Mouse (Mus musculus) cerebellum, adult 11-12 months (tissue): ENCODE results near the gene Tomm40l.
"Not testable (repeated sequence)": the region's sequence is repeated elsewhere in the genome, so short reads cannot be mapped to it uniquely, and the experiment has no call there.

Experiments used
- DNase-seq: peaks from one replicate; pipeline ENCODE4 v3.0.0; 2022

Gene Tomm40l

DNA sequence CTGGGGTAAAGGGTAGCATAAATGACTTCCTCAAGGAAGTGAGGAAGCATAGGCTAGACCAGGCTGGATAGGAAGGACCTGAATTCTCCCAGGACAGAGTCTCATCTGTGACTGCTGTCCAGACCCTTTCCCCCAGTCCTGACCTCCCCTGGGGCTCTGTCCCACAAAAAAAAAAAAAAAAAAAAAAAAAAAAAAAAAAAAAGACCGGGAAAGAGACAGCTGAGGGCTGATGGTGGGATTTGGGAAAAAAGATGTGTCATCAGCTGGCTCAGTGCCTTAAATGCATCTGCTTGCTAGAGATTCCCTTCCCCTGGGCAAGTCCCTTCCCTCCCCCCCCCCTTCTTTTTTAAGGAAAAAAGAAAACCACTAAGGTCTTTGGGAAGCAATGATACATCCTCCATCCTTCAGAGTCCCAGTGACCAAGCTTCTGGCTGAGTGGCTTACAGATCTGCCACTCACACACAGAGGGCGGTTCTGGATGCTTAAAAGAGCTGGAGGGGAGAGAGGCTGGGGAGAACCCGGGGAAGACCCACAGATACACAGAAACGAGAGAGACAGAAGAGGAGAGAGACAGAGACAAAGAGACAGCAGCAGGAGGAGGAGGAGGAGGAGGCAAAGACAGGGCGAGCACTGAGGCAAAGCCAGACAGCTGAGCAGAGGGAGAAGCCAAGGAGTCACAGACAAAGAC, 27.7 kb upstream of the Tomm40l start, which contains the start of gene Adamts4:
Gene Adamts4 (plus strand): TSS at position 509 of the 688 bp plus-strand sequence.
- DNase-seq = no peak

GRCm38 (mm10) chr1:171248386-171249226, 26.3 kb upstream of the Tomm40l start:
- DNase-seq = no peak

GRCm38 (mm10) chr1:171247916-171248315, 25.6 kb upstream of the Tomm40l start:
- DNase-seq = no peak

GRCm38 (mm10) chr1:171247453-171247841, 25.1 kb upstream of the Tomm40l start:
- peak; percentile 56 for DNase-seq

GRCm38 (mm10) chr1:171246709-171247452, 24.6 kb upstream of the Tomm40l start:
- DNase-seq = peak; percentile 98

- DNase-seq = no peak
These were observed 23.0 kb upstream of the Tomm40l start for GRCm38 (mm10) chr1:171245353-171245752.

- not testable (repeated sequence) for DNase-seq
These were observed 19.6 kb upstream of the Tomm40l start for GRCm38 (mm10) chr1:171241952-171242351.

- DNase-seq = no peak
These were observed 18.6 kb upstream of the Tomm40l start for GRCm38 (mm10) chr1:171240911-171241310.

DNA sequence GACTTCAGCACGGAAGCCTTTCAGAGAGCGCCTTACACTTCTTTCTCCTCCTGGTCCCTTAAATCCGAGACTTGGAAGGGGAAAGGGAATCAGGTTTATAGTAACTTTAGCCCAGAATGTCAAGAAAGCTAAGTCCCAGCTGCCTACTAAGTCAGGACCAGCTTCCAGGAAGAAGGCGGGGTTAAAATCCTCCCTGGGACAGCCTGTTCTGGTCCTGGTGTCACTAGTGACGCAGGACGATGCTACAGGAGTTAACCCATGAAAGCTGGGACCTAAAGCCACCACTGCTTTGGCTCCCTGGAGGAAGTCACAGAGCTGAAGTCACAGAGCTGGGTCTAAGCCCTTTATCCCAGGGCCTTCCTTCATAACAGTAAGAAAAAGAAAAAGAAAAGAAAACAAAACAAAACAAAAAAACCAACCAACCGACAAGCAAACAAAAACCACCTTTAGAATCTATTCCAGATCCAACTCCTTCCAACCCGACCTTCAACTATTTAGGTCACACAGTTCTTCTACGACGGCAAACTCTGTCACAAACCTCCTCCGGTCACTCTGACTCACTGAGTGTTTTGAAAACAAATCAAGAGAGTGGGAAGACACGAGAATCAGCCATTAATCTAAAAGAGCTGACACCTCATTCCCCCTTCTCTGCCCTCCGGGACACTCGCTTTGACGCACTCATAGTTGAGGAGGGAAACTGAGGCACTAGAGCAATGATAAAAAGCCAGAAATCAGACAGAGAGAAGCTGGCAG, 17.9 kb upstream of the Tomm40l start:
- no peak for DNase-seq

DNA sequence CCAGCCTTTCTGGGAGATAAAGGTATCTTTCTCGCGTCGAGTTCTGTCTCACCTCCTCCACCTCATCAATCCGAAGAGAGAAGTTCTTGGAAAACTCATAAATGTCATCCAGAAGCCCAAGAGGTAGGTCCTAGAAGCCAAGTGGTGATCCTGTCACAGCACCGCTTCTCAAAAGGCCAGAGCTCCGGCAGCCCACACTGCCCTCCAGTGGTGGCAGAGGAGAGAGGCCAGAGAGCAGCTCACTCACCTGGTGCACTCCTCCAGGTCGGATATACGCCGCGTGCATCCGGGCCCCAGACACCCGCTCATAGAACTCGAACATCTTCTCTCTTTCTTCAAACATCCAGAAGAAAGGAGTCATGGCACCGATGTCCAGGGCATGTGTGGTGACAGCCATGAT, 16.1 kb upstream of the Tomm40l start:
- DNase-seq = no peak

DNA sequence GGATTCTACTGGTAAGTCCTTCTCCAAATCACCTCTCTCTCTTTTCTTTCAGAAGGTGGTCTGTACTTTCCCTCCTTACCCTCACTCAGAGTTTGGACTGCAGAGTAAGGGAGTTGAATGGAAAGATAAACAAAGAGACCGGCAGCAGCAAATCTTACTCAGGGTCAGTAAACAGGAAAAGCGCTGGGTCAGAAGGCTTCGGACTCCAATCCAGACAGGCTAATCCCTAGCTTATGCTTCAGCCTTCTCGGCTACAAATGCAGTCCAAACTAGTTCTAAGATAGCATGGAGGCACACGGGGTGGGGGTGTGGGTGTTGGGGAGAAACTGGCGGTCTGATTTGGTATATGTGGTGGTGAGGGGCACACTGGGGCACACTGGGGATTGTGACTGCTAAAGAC, 15.1 kb upstream of the Tomm40l start:
- DNase-seq = no peak

DNA sequence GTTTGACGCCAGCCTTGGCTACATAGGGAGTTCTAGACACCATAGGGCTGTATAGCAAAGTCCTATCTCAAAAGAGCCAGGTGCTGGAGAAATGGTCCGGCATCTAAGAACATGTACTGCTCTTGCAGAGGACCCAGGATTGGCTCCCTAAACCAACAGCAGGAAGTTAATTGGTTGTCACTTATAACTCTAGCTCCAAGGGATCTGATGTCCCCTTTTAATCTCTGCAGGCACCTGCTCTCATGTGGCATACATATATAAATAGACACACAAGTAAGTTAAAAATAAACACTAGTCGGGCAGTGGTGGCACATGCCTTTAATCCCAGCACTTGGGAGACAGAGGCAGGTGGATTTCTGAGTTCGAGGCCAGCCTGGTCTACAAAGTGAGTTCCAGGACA, 13.5 kb upstream of the Tomm40l start:
- DNase-seq = no peak

GRCm38 (mm10) chr1:171234538-171234937, 12.2 kb upstream of the Tomm40l start:
- no peak for DNase-seq

DNA sequence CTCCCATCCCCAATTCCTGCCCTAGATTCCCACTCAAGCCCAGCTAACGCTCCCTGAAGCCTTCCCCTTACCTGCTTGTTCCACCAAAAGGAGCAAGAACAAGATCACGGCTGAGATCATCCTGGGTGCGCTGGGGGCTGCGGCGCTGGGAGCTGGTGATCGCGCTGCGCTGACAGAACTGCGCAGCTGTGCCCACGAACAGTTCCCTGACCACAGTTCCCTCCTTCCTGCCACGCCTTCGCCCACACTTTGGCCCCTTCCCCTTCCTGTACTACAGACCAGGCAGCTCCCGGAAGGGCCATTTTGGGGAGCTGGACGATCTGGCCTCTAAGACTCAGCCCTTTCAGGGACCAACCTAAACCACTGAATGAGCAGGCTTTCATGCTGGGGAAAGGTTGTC, 11.8 kb upstream of the Tomm40l start, which contains the start of gene Fcer1g:
Gene Fcer1g (minus strand): TSS at position 240 of the 400 bp plus-strand sequence.
- no peak for DNase-seq

- DNase-seq = no peak
These were observed 10.8 kb upstream of the Tomm40l start for GRCm38 (mm10) chr1:171232800-171233730.

DNA sequence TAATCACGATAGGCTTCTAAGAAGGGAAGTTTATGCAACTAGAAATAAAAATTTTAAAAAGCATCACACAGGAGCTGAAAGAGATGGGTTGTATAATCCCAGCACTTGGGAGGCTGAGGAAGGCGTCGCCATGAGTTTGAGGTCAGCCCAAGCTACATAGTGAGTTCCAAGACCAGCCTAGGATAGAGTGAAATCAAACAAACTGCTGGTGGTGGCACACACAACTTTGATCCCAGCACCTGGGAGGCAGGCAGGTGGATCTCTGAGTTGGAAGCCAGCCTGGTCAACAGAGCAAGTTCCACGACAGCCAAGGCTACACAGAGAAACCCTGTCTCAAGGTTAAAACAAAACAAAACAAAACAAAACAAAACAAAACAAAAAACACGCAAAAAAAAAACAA, 10.0 kb upstream of the Tomm40l start:
- DNase-seq = no peak

DNA sequence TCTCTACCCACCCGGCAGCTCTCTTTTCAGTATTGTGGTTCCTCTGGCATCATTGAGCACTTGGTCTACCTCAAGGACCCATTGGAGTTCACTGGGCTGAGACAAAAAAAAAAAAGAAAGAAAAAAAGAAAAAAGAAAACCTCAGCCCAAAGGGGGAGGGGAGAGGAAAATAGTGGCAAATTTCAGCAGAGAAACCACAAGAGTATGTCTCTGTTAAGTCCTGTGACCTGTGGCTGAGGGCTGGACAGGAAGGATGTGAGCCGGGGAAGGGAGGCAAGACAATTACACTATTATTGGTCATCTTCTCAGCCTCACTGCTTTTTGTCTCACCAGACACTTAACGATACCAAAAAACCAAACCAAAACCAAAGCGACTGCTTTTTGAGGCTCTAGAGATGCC, 9.5 kb upstream of the Tomm40l start:
- DNase-seq = no peak

- DNase-seq = no peak
These were observed 7.9 kb upstream of the Tomm40l start for GRCm38 (mm10) chr1:171230215-171230614.

DNA sequence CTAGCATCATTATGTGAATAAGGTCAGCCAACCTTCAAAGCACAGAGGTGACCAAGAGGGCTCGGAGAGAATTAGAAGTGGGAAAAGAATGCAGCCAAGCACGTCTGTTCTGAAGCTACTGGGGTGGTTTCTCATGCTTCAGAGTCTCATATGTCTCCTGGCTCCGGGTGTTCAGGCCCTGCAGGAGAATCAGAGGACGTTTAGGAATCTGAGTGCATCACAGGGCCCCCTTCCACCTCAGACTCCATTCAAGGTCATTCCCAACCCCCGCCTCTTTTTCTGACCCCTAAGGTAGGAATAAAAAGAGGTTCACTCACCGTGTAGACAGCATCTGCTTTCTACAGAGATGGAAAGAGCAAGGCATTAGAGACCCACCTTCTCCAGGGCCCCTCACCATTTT, 7.4 kb upstream of the Tomm40l start:
- DNase-seq = no peak

GRCm38 (mm10) chr1:171227879-171228278, 5.6 kb upstream of the Tomm40l start:
- DNase-seq = no peak

DNA sequence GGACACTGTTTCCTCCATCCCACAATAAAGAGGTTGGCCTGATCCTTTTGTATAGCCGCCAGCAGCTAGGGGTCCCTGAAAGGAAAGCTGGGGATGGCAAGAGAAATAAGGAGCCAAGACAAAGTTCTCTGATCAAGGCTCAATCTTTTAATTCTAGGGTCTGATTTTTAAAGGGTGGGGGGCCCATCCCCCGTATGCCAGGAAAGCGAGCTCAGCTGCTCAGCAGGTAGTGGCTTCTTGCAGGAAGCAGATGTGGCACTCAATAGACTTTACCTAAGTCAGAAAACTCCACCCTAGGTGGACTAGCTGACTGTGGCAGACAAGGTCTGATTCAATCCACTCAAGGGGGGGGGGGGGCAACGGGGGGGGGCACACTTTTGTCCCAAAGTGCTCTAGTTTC, 4.5 kb upstream of the Tomm40l start:
- no peak for DNase-seq

- DNase-seq = no peak
These were observed 2.5 kb upstream of the Tomm40l start, which contains the start of gene Apoa2 for GRCm38 (mm10) chr1:171224857-171225256. TSS of gene Apoa2 (plus strand) at chr1:171225054.
